Mouse (Mus musculus) lung, adult 2 months (tissue): ENCODE measurements at regions not wholly inside any gene's neighbourhood (a gene's known extent, or its start where the extent isn't known, plus 50 kb on each side); places are given as distances from the start of the nearest gene placed in this dataset.

Source experiments
- CTCF ChIP-seq: fragments of 200-500 bp; IDR thresholded peaks from 2 replicates; pipeline ENCODE4 v1.5.1; 2011; ENCODE audit warnings: mild to moderate bottlenecking, low read length, control low read depth; ENCODE audit not compliant: insufficient read depth
- POLR2A ChIP-seq: fragments of 200-500 bp; IDR thresholded peaks from 2 replicates; pipeline ENCODE4 v1.6.1; 2011; ENCODE audit warnings: low read depth, mild to moderate bottlenecking, control low read depth, low read length, borderline replicate concordance; ENCODE audit errors: extremely low read depth

GRCm38 (mm10) chr8:103912983-103913926 is 188.2 kb upstream of the Cdh5 start:
- no peak for TF ChIP-seq CTCF
- TF ChIP-seq POLR2A = no peak
